Mouse (Mus musculus): ENCODE measurements around the gene Kin. TPM values are rescaled to one million over a fixed set of nuclear protein-coding genes. Genes with fewer than 3 reads are reported as not detected.

Gene Kin
- polyA plus RNA-seq, 1 experiment from 2014 or later, result 37.9 TPM

DNA sequence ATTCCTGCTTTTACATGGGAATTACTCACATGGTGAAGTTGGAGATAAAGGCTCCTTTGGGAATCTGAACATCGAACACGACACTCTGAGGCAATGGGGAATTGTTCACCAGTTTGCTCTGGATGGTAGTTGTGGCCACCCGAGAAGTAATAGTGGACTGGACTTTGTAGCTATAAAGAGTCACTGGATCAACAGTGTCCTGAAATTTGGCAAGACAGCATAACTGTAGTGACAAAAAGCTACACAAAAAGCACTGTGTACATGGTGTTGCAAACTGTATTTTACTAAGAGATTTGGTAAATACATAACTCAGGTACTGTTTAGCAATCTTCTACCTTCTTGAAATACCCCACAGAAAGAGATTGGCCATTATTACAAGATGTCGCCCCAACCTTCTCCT lies 45.7 kb downstream of the Kin start:
- H3K9ac ChIP-seq, result no peak overlapping the region
- no peak overlapping the region for H3K4me3 ChIP-seq
- no peak overlapping the region for H3K4me2 ChIP-seq (replicated peaks)
- H3K9me3 ChIP-seq, result no peaks in the 10 kb centered on the region
- H3K36me3 ChIP-seq, result no peaks in the 10 kb centered on the region
- no peaks in the 10 kb centered on the region for H3K4me1 ChIP-seq
- ATAC-seq (ENCODE audit: low FRiP score, low read depth), result no peak
- no peak overlapping the region for H3K27ac ChIP-seq
- WGBS, result 90% methylated on average over 4 of the region's 4 CpGs
- H3K27me3 ChIP-seq (replicated peaks), result no peaks in the 10 kb centered on the region

DNA sequence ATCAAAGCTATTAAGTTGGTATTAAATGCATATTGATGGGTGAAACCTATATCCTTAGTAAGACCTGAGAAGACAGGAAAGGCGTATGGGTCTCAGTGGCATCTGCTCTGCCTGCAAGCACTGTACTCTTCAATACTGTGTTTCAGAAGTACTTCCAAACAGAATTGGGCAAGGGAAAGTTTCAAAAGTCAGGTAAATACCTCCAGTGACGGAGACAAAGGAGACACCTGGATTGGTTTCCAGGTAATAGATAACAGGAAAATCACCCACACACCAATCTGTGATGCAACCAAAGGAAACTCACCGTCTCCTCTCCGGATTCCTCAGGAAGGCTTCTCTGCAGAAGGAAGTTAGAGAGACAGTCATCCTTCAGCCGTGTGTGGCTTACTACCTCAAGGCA lies 47.1 kb downstream of the Kin start:
- WGBS, result 92% methylated on average over 5 of the region's 5 CpGs
- Histone ChIP-seq H3K4me3 (no peak overlapping the region), H3K36me3 (no peaks in the 10 kb centered on the region), H3K27ac (no peak overlapping the region), H3K4me1 (no peaks in the 10 kb centered on the region), H3K4me2 (replicated peaks) (no peak overlapping the region), H3K9me3 (no peaks in the 10 kb centered on the region), H3K27me3 (replicated peaks) (no peaks in the 10 kb centered on the region), H3K9ac (no peak overlapping the region)
- no peak for ATAC-seq (ENCODE audit: low FRiP score, low read depth)

DNA sequence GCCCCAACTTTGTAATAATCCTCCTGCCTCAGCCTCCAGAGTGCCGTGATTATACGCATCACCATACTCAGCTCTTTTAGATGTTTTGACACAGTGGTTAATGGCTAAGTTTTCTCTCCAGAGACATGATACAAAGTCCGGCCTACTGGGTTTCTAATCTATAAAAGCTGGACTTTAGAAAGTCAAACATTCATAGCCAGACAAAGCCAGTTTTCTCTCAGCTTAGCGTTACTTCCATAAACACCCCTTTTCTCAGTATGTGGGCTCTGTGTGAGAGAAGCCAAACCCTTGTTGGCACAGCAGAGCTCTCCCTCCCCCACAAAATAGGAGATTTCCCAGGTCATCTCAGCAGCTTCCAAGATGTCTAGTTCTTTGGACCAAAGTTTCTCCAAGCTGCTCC lies 48.2 kb downstream of the Kin start:
- no peak overlapping the region for H3K9ac ChIP-seq
- 86% methylated on average over 4 of the region's 4 CpGs for WGBS
- H3K4me2 ChIP-seq (replicated peaks), result no peak overlapping the region
- no peak overlapping the region for H3K27ac ChIP-seq
- no peak for ATAC-seq (ENCODE audit: low FRiP score, low read depth)
- H3K27me3 ChIP-seq (replicated peaks), result no peaks in the 10 kb centered on the region
- H3K4me3 ChIP-seq, result no peak overlapping the region
- no peaks in the 10 kb centered on the region for H3K4me1 ChIP-seq
- H3K9me3 ChIP-seq, result no peaks in the 10 kb centered on the region
- H3K36me3 ChIP-seq, result no peaks in the 10 kb centered on the region

DNA sequence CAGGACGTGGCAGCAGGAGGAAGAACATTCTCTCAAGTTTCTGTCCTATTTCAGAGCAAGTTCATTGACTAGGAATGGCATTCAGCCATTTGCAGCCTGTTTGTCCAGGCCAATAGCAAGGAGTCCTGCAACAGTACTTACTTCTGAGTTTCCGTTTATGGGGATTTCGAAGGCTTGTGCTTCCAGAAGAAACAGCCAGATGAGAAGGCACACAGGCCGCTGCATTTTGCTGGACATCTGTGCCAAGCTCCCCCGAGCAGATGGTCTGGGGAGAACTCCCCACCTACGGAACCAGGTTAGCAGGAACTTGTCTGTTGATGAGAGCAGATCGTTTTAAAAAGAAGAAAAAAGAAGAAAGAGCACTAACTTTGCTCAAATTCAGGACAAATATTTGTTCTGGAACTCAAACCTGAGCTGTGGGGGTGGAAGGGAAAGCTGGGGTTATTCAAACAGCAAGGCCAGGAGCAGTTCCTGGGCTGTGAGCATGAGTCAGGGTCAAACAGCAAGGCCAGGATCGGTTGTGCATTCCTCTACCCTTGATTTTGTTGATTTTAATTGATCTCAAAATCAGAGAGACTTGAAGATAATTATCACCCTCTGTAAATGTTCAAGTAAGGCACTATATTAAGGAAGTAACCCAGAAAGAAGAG lies 50.1 kb downstream of the Kin start:
- no peak overlapping the region for H3K4me2 ChIP-seq (replicated peaks)
- H3K4me1 ChIP-seq, result no peaks in the 10 kb centered on the region
- H3K27me3 ChIP-seq (replicated peaks), result no peaks in the 10 kb centered on the region
- H3K9me3 ChIP-seq, result no peaks in the 10 kb centered on the region
- no peak overlapping the region for H3K9ac ChIP-seq
- no peak for ATAC-seq (ENCODE audit: low FRiP score, low read depth)
- H3K36me3 ChIP-seq, result no peaks in the 10 kb centered on the region
- WGBS, result 72% methylated on average over 8 of the region's 8 CpGs
- H3K4me3 ChIP-seq, result no peak overlapping the region
- H3K27ac ChIP-seq, result no peak overlapping the region

DNA sequence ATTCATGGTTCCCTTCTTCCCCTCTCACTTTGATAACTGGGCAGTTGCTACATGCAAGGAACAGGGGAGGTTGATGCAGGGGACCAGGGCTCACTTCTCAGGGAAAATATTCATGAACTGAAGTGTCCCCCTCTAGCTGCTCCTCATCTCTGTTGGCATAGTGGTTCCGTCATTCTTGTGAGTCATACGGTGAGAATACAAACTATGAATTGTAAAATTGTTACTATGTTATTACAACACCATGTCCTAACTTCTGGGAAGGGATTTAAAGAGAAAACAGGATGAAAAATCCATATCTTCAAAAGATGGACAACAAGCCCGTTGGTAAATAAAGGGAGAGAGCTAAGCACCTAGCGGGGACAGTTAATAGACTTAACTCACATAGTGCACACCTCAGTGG lies 50.9 kb downstream of the Kin start, which contains the start of gene Itih2:
TSS of gene Itih2 (minus strand) at position 101 of the 400 bp plus-strand sequence.
- no peaks in the 10 kb centered on the region for H3K4me1 ChIP-seq
- no peak within 1 kb of the TSS for H3K4me3 ChIP-seq
- H3K4me2 ChIP-seq (replicated peaks), result no peak within 1 kb of the TSS
- no peaks in the 10 kb centered on the region for H3K9me3 ChIP-seq
- no peak for ATAC-seq (ENCODE audit: low FRiP score, low read depth)
- WGBS, result 93% methylated on average over 4 of the region's 4 CpGs
- H3K9ac ChIP-seq, result no peak within 1 kb of the TSS
- H3K27ac ChIP-seq, result no peak within 1 kb of the TSS
- no peaks in the 10 kb centered on the region for H3K36me3 ChIP-seq
- no peaks in the 10 kb centered on the region for H3K27me3 ChIP-seq (replicated peaks)

DNA sequence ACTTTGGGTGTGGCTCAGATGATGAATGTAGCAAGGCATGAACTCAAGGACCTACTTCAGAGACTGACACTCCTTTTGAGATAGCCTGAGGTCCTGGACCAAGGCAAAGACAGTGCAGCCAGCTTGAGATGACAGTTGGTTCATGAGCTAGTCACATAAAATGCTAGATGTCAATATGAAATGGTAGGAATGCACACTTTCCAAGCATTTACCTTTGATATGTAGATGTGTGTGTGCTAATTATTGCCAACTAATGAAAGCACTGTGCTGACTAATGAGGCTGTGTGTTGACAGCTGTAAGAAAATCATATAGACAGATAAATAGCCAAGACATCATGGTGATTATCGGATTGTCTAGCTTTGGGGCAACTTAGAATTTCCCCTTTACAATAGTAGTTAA lies 51.7 kb downstream of the Kin start:
- WGBS, result 89% methylated on average over 1 of the region's 1 CpGs
- no peak overlapping the region for H3K9ac ChIP-seq
- no peaks in the 10 kb centered on the region for H3K27me3 ChIP-seq (replicated peaks)
- H3K27ac ChIP-seq, result no peak overlapping the region
- H3K4me2 ChIP-seq (replicated peaks), result no peak overlapping the region
- H3K4me1 ChIP-seq, result no peaks in the 10 kb centered on the region
- no peak overlapping the region for H3K4me3 ChIP-seq
- H3K36me3 ChIP-seq, result no peaks in the 10 kb centered on the region
- no peaks in the 10 kb centered on the region for H3K9me3 ChIP-seq
- ATAC-seq (ENCODE audit: low FRiP score, low read depth), result no peak

DNA sequence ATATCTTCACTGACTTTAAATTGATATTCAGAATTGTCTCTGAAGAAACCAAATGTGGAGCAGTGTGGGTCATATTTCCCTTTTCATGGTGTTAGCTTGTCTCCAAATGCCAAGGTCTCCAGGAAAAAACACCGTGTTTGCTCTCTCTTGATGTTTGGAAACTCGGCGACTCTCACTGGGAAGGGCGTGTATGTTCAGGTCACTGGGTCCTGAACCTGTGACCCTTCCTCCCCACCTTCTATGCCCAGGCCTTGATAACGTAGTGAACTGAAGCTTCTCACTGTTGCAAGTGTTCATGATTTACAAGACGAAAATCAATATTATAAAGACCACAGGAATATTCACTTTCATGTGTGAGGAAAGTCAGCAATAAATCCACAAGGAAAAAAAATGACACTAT lies 53.5 kb downstream of the Kin start:
- no peak for ATAC-seq (ENCODE audit: low FRiP score, low read depth)
- Histone ChIP-seq H3K36me3 (no peaks in the 10 kb centered on the region), H3K4me2 (replicated peaks) (no peak overlapping the region), H3K4me3 (no peak overlapping the region), H3K9ac (no peak overlapping the region), H3K4me1 (no peaks in the 10 kb centered on the region), H3K27me3 (replicated peaks) (no peaks in the 10 kb centered on the region), H3K27ac (no peak overlapping the region), H3K9me3 (no peaks in the 10 kb centered on the region)
- 74% methylated on average over 6 of the region's 6 CpGs for WGBS

DNA sequence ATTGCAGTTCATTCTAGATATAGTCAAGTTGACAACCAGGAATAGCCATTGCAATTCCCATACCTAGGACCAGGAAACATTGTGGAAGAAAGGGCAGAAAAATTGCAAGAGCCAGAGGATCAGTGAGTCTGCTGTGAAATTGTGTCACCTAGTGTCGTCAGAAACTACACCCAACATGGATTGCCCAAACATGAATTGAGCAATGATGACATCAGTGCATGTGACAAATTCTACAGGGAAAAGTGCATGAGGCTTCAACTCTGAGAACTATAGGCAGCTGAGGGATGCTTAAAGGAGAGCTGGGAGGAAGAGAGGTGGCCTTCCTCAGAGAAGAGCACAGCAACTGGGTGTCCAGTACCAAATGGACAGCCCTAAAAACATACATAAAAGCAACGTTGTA lies 56.9 kb downstream of the Kin start:
- Histone ChIP-seq H3K27me3 (replicated peaks) (no peaks in the 10 kb centered on the region), H3K4me3 (no peak overlapping the region), H3K4me1 (no peaks in the 10 kb centered on the region), H3K4me2 (replicated peaks) (no peak overlapping the region), H3K27ac (no peak overlapping the region), H3K36me3 (no peaks in the 10 kb centered on the region), H3K9me3 (no peaks in the 10 kb centered on the region), H3K9ac (no peak overlapping the region)
- 86% methylated on average over 2 of the region's 2 CpGs for WGBS
- no peak for ATAC-seq (ENCODE audit: low FRiP score, low read depth)

DNA sequence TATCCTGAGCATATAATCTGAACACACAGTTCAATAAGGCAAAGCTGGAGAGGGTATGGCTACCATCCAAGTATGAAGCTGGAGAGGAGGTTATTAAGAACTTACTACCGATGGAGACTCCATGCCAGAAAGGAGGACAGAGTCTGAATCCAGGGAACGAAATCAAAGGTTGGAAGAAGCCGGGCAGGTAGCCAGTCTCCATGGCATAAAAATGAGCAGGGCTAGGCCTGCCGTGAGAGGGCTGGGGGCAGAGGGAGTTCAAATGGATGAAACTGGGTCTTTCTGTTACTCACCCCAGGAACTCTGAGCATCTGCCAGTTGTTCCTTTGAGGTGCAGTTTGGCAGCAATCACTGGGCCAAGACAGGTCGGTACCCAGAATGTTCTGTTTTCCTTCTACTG lies 60.1 kb downstream of the Kin start:
- Histone ChIP-seq H3K4me1 (no peaks in the 10 kb centered on the region), H3K4me3 (no peak overlapping the region), H3K9me3 (no peaks in the 10 kb centered on the region), H3K27me3 (replicated peaks) (no peaks in the 10 kb centered on the region), H3K9ac (no peak overlapping the region), H3K4me2 (replicated peaks) (no peak overlapping the region), H3K36me3 (no peaks in the 10 kb centered on the region), H3K27ac (no peak overlapping the region)
- ATAC-seq (ENCODE audit: low FRiP score, low read depth), result no peak
- 80% methylated on average over 5 of the region's 5 CpGs for WGBS

Other genes with a start within 250 kb of the Kin start
- 0.23 and 0.72 TPM in 2 replicates for gene 4930412O13Rik, start 199.3 kb upstream of the Kin start, polyA plus RNA-seq (2016; fragmentation: Nextera tagmentation; extraction: Ambion mirVana)
- 0.78 and 0.94 TPM in 2 replicates for gene 9230102O04Rik, start 191.1 kb upstream of the Kin start, polyA plus RNA-seq (2016; fragmentation: Nextera tagmentation; extraction: Ambion mirVana)
- 11.5 and 12.1 TPM in 2 replicates for gene Gata3, start 190.6 kb upstream of the Kin start, polyA plus RNA-seq (2016; fragmentation: Nextera tagmentation; extraction: Ambion mirVana)
- 16.0 TPM in 2 replicates for gene Taf3, start 32.0 kb upstream of the Kin start, polyA plus RNA-seq (2016; fragmentation: Nextera tagmentation; extraction: Ambion mirVana)
- gene Atp5c1, start 83 bp upstream of the Kin start, polyA plus RNA-seq (2016; fragmentation: Nextera tagmentation; extraction: Ambion mirVana), result 474 and 482 TPM in 2 replicates
- 0.57 and 0.94 TPM in 2 replicates for gene Itih2, start 50.8 kb downstream of the Kin start, polyA plus RNA-seq (2016; fragmentation: Nextera tagmentation; extraction: Ambion mirVana)
- 7.9 and 8.1 TPM in 2 replicates for gene Itih5, start 73.0 kb downstream of the Kin start, polyA plus RNA-seq (2016; fragmentation: Nextera tagmentation; extraction: Ambion mirVana)

All from neural tube, embryonic 12.5 days (tissue).